Mouse (Mus musculus) cortical plate, adult 2 months (tissue): ENCODE measurements around the gene Katnal1. TPM values are rescaled to one million over a fixed set of nuclear protein-coding genes. Genes with fewer than 3 reads are reported as not detected.

Source experiments
- H3K27ac ChIP-seq: fragments of 200-500 bp; 2 replicates; pipeline ENCODE4 v1.5.1; 2012; ENCODE audit warnings: low read length, control low read depth, inconsistent platforms; ENCODE audit not compliant: insufficient read depth
- H3K4me1 ChIP-seq: fragments of 200-500 bp; 2 replicates; pipeline ENCODE4 v1.6.1; 2011; ENCODE audit warnings: low read length; ENCODE audit not compliant: control insufficient read depth, insufficient read depth
- H3K4me3 ChIP-seq: fragments of 200-500 bp; 2 replicates; pipeline ENCODE4 v1.5.1; 2011; ENCODE audit warnings: mild to moderate bottlenecking, low read length, control low read depth; ENCODE audit not compliant: insufficient read depth
- CTCF ChIP-seq: fragments of 200-500 bp; IDR thresholded peaks from 2 replicates; pipeline ENCODE4 v1.5.1; 2011; ENCODE audit warnings: mild to moderate bottlenecking, control low read depth, low read length; ENCODE audit not compliant: insufficient read depth; ENCODE audit errors: extremely low read depth
- POLR2A ChIP-seq: fragments of 200-500 bp; IDR thresholded peaks from 2 replicates; pipeline ENCODE4 v1.6.1; 2011; ENCODE audit warnings: mild to moderate bottlenecking, low read length, control low read depth; ENCODE audit not compliant: insufficient read depth; ENCODE audit errors: extremely low read depth
- polyA plus RNA-seq: library from polyadenylated mRNA; depleted of rRNA; stranded (reverse); fragments of >200 nt; gene quantifications from 2 replicates; pipeline ENCODE4 v1.2.3, GENCODE M21; 2012

The Katnal1 gene
- polyA plus RNA-seq, 1 experiment: 42.9 TPM

GRCm38 (mm10) chr5:148944024-148944423 lies 14.9 kb upstream of the Katnal1 start:
- no peak overlapping the region for H3K4me3 ChIP-seq
- H3K4me1 ChIP-seq: 0 out of 2 replicates have a peak, but pooled peaks cover 1% of the 10 kb centered on the region
- no peak overlapping the region for H3K27ac ChIP-seq
- TF ChIP-seq CTCF (no peak), POLR2A (no peak)

- Histone ChIP-seq H3K27ac (no peak overlapping the region), H3K4me1 (0 out of 2 replicates have a peak, but pooled peaks cover 1% of the 10 kb centered on the region), H3K4me3 (no peak overlapping the region)
- TF ChIP-seq CTCF: no peak
- no peak for TF ChIP-seq POLR2A
Observed at GRCm38 (mm10) chr5:148943444-148943843, 14.3 kb upstream of the Katnal1 start.

GRCm38 (mm10) chr5:148942957-148943356 lies 13.8 kb upstream of the Katnal1 start:
- no peak overlapping the region for H3K4me3 ChIP-seq
- H3K27ac ChIP-seq: no peak overlapping the region
- 0 out of 2 replicates have a peak, but pooled peaks cover 1% of the 10 kb centered on the region for H3K4me1 ChIP-seq
- TF ChIP-seq POLR2A (no peak), CTCF (0 out of 2 replicates have a peak, but pooled peaks have one; percentile 1)

- Histone ChIP-seq H3K27ac (no peak overlapping the region), H3K4me3 (no peak overlapping the region), H3K4me1 (0 out of 2 replicates have a peak, but pooled peaks cover 1% of the 10 kb centered on the region)
- TF ChIP-seq POLR2A: no peak
- peak; percentile 24; the same call in 1 of the 2 replicates for TF ChIP-seq CTCF
Observed at GRCm38 (mm10) chr5:148942305-148942704, 13.2 kb upstream of the Katnal1 start.

- Histone ChIP-seq H3K27ac (no peak overlapping the region), H3K4me1 (0 out of 2 replicates have a peak, but pooled peaks cover 1% of the 10 kb centered on the region)
Observed at GRCm38 (mm10) chr5:148941867-148942266, 12.7 kb upstream of the Katnal1 start.

GRCm38 (mm10) chr5:148939948-148940382 lies 10.8 kb upstream of the Katnal1 start:
- TF ChIP-seq CTCF: no peak
- no peak for TF ChIP-seq POLR2A
- Histone ChIP-seq H3K4me1 (no peaks in the 10 kb centered on the region), H3K27ac (no peak overlapping the region)

More at GRCm38 (mm10) chr5:148941867-148942266, 12.7 kb upstream of the Katnal1 start:
- TF ChIP-seq CTCF: no peak
- no peak for TF ChIP-seq POLR2A
- H3K4me3 ChIP-seq: no peak overlapping the region

GRCm38 (mm10) chr5:148936516-148936951 lies 7.4 kb upstream of the Katnal1 start:
- no peaks in the 10 kb centered on the region for H3K4me1 ChIP-seq
- TF ChIP-seq POLR2A (no peak), CTCF (no peak)
- no peak overlapping the region for H3K4me3 ChIP-seq
- H3K27ac ChIP-seq: no peak overlapping the region

More at GRCm38 (mm10) chr5:148939948-148940382, 10.8 kb upstream of the Katnal1 start:
- no peak overlapping the region for H3K4me3 ChIP-seq

- Histone ChIP-seq H3K4me1 (no peaks in the 10 kb centered on the region), H3K4me3 (no peak overlapping the region), H3K27ac (no peak overlapping the region)
- TF ChIP-seq POLR2A (no peak), CTCF (no peak)
Observed at GRCm38 (mm10) chr5:148935871-148936270, 6.8 kb upstream of the Katnal1 start.

GRCm38 (mm10) chr5:148935071-148935821 lies 6.1 kb upstream of the Katnal1 start:
- no peak for TF ChIP-seq CTCF
- TF ChIP-seq POLR2A: no peak
- H3K4me3 ChIP-seq: no peak overlapping the region
- no peak overlapping the region for H3K27ac ChIP-seq
- no peaks in the 10 kb centered on the region for H3K4me1 ChIP-seq

- Histone ChIP-seq H3K27ac (no peak overlapping the region), H3K4me1 (no peaks in the 10 kb centered on the region), H3K4me3 (no peak overlapping the region)
- TF ChIP-seq CTCF: no peak
Observed at GRCm38 (mm10) chr5:148934457-148934856, 5.3 kb upstream of the Katnal1 start.
